Mouse (Mus musculus): ENCODE measurements at regions not wholly inside any gene's neighbourhood (a gene's known extent, or its start where the extent isn't known, plus 50 kb on each side); places are given as distances from the start of the nearest gene placed in this dataset.
A peak's percentile ranks its signal among the peaks of the same experiment; 100 is the strongest.

GRCm38 (mm10) chr16:50814626-50815025, 223.7 kb upstream of the Ccdc54 start:
- no peaks in the 10 kb centered on the region for H3K27me3 ChIP-seq (ENCODE audit: control insufficient read depth, insufficient read depth, low read length)

GRCm38 (mm10) chr16:50799145-50799794, 208.3 kb upstream of the Ccdc54 start:
- Histone ChIP-seq H3K36me3 (ENCODE audit: control insufficient read depth, insufficient read depth, low read length) (no peaks in the 10 kb centered on the region), H3K9ac (ENCODE audit: low read depth, low read length, severe bottlenecking) (no peak overlapping the region), H3K4me1 (ENCODE audit: control insufficient read depth, insufficient read depth, low read length) (no peaks in the 10 kb centered on the region), H3K4me2 (replicated peaks; ENCODE audit: low read depth, low read length, severe bottlenecking) (no peak overlapping the region), H3K9me3 (ENCODE audit: control insufficient read depth, low read length) (no peaks in the 10 kb centered on the region), H3K27ac (replicated peaks; ENCODE audit: low read depth, low read length) (no peak overlapping the region), H3K27me3 (ENCODE audit: control insufficient read depth, insufficient read depth, low read length) (no peaks in the 10 kb centered on the region), H3K4me3 (replicated peaks; ENCODE audit: low read length) (no peak overlapping the region)
- DNase-seq (ENCODE audit: low spot score) (peak; percentile 68), ATAC-seq (ENCODE audit: low FRiP score, low read depth) (peak; percentile 60; the same call in 1 of the 2 replicates)
- 41% methylated on average over 10 of the region's 10 CpGs for WGBS
- TF ChIP-seq POLR2A (IDR thresholded peaks at IDR 0.05; ENCODE audit: borderline replicate concordance, extremely low read depth, insufficient read depth, insufficient read length): no peak

More at GRCm38 (mm10) chr16:50814626-50815025, 223.7 kb upstream of the Ccdc54 start:
- no peak for TF ChIP-seq POLR2A (IDR thresholded peaks at IDR 0.05; ENCODE audit: borderline replicate concordance, extremely low read depth, insufficient read depth, insufficient read length)
- H3K36me3 ChIP-seq (ENCODE audit: control insufficient read depth, insufficient read depth, low read length): no peaks in the 10 kb centered on the region
- 10% methylated on average over 4 of the region's 4 CpGs for WGBS
- no peak overlapping the region for H3K4me3 ChIP-seq (replicated peaks; ENCODE audit: low read length)
- DNase-seq (ENCODE audit: low spot score) (peak; percentile 26), ATAC-seq (ENCODE audit: low FRiP score, low read depth) (no peak)
- H3K27ac ChIP-seq (replicated peaks; ENCODE audit: low read depth, low read length): no peak overlapping the region
- H3K4me1 ChIP-seq (ENCODE audit: control insufficient read depth, insufficient read depth, low read length): peaks cover 8% of the 10 kb centered on the region; the same call in 1 of the 2 replicates
- no peaks in the 10 kb centered on the region for H3K9me3 ChIP-seq (ENCODE audit: control insufficient read depth, low read length)
- no peak overlapping the region for H3K9ac ChIP-seq (ENCODE audit: low read depth, low read length, severe bottlenecking)
- no peak overlapping the region for H3K4me2 ChIP-seq (replicated peaks; ENCODE audit: low read depth, low read length, severe bottlenecking)

GRCm38 (mm10) chr16:50798095-50798494, 207.1 kb upstream of the Ccdc54 start:
- Histone ChIP-seq H3K4me2 (replicated peaks; ENCODE audit: low read depth, low read length, severe bottlenecking) (no peak overlapping the region), H3K9me3 (ENCODE audit: control insufficient read depth, low read length) (no peaks in the 10 kb centered on the region), H3K9ac (ENCODE audit: low read depth, low read length, severe bottlenecking) (no peak overlapping the region), H3K27ac (replicated peaks; ENCODE audit: low read depth, low read length) (no peak overlapping the region), H3K36me3 (ENCODE audit: control insufficient read depth, insufficient read depth, low read length) (no peaks in the 10 kb centered on the region), H3K4me1 (ENCODE audit: control insufficient read depth, insufficient read depth, low read length) (no peaks in the 10 kb centered on the region), H3K27me3 (ENCODE audit: control insufficient read depth, insufficient read depth, low read length) (no peaks in the 10 kb centered on the region), H3K4me3 (replicated peaks; ENCODE audit: low read length) (no peak overlapping the region)
- DNase-seq (ENCODE audit: low spot score) (no peak), ATAC-seq (ENCODE audit: low FRiP score, low read depth) (no peak)
- TF ChIP-seq POLR2A (IDR thresholded peaks at IDR 0.05; ENCODE audit: borderline replicate concordance, extremely low read depth, insufficient read depth, insufficient read length): no peak
- 79% methylated on average over 6 of the region's 6 CpGs for WGBS

GRCm38 (mm10) chr16:50792960-50793359, 202.0 kb upstream of the Ccdc54 start:
- H3K9ac ChIP-seq (ENCODE audit: low read depth, low read length, severe bottlenecking): no peak overlapping the region
- no peaks in the 10 kb centered on the region for H3K27me3 ChIP-seq (ENCODE audit: control insufficient read depth, insufficient read depth, low read length)
- TF ChIP-seq POLR2A (IDR thresholded peaks at IDR 0.05; ENCODE audit: borderline replicate concordance, extremely low read depth, insufficient read depth, insufficient read length): no peak
- H3K4me2 ChIP-seq (replicated peaks; ENCODE audit: low read depth, low read length, severe bottlenecking): no peak overlapping the region
- H3K27ac ChIP-seq (replicated peaks; ENCODE audit: low read depth, low read length): no peak overlapping the region
- no peaks in the 10 kb centered on the region for H3K36me3 ChIP-seq (ENCODE audit: control insufficient read depth, insufficient read depth, low read length)
- DNase-seq (ENCODE audit: low spot score) (peak; percentile 2), ATAC-seq (ENCODE audit: low FRiP score, low read depth) (no peak)
- H3K9me3 ChIP-seq (ENCODE audit: control insufficient read depth, low read length): no peaks in the 10 kb centered on the region
- WGBS: 73% methylated on average over 2 of the region's 2 CpGs
- H3K4me3 ChIP-seq (replicated peaks; ENCODE audit: low read length): no peak overlapping the region
- H3K4me1 ChIP-seq (ENCODE audit: control insufficient read depth, insufficient read depth, low read length): no peaks in the 10 kb centered on the region

GRCm38 (mm10) chr16:50792506-50792905, 201.6 kb upstream of the Ccdc54 start:
- Histone ChIP-seq H3K27me3 (ENCODE audit: control insufficient read depth, insufficient read depth, low read length) (no peaks in the 10 kb centered on the region), H3K27ac (replicated peaks; ENCODE audit: low read depth, low read length) (no peak overlapping the region), H3K4me2 (replicated peaks; ENCODE audit: low read depth, low read length, severe bottlenecking) (no peak overlapping the region), H3K4me1 (ENCODE audit: control insufficient read depth, insufficient read depth, low read length) (no peaks in the 10 kb centered on the region), H3K4me3 (replicated peaks; ENCODE audit: low read length) (no peak overlapping the region), H3K36me3 (ENCODE audit: control insufficient read depth, insufficient read depth, low read length) (no peaks in the 10 kb centered on the region), H3K9ac (ENCODE audit: low read depth, low read length, severe bottlenecking) (no peak overlapping the region), H3K9me3 (ENCODE audit: control insufficient read depth, low read length) (no peaks in the 10 kb centered on the region)
- peak; percentile 2 for DNase-seq (ENCODE audit: low spot score)
- TF ChIP-seq POLR2A (IDR thresholded peaks at IDR 0.05; ENCODE audit: borderline replicate concordance, extremely low read depth, insufficient read depth, insufficient read length): no peak
- 59% methylated on average over 2 of the region's 2 CpGs for WGBS
- no peak for ATAC-seq (ENCODE audit: low FRiP score, low read depth)
